Mouse (Mus musculus) urinary bladder, postnatal 36 days (tissue): ENCODE results near the gene Gpr18.

ENCODE experiments used
- DNase-seq, 2 experiments: peaks; one replicate each; pipeline ENCODE4 v3.0.0; 2022; ENCODE audit warnings: low spot score in 2 of 2, mixed read lengths in 1 of 2

Gpr18 gene

DNA sequence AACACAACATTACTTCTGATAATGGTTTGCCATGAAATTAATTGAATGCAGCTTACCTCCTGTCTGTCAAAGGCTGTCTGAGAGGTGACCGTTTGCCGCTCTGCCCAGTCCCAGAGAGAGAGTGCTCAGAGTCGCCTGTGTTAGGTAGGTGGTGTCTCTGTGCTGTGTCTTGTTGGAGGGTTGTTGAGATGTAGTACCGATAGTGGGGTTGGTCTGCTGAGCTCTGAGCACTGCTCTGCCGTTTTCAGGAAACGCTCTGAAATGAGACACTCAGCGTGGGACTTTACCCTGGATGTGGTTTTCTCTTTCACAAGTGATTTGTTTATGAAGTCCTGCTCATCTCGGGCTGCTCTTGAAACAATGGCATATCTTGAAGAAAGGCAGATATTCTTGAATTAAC lies at the start of gene Gpr18:
TSS of gene Gpr18 (minus strand) at position 161 of the 400 bp plus-strand sequence.
- DNase-seq = no peak

DNA sequence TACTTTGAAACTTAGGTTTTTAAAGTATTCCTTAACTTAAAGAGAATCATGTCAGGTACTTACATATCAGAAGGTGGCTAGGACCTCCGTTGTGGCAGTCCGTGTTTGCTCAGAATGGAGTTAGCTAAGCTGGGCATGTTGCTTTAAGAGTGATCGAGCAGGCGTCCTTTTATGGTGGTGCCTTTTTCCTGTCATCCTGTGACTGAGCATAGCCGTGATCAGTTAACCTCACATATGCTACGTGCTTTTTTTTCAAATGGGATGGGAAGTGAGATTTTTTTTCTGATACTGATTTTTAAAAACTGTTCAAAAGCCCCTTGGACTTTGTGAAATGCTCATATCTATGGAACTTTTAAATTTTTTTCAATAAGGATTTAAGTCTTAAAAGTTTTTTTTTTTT lies 49.4 kb upstream of the Gpr18 start, which contains the start of gene Gpr183:
TSS of gene Gpr183 (minus strand) at position 206 of the 400 bp plus-strand sequence.
- DNase-seq = no peak

GRCm38 (mm10) chr14:121963942-121964335 lies 48.4 kb upstream of the Gpr18 start:
- no peak for DNase-seq

- no peak for DNase-seq
These were observed 47.8 kb upstream of the Gpr18 start for GRCm38 (mm10) chr14:121963251-121963941.

DNA sequence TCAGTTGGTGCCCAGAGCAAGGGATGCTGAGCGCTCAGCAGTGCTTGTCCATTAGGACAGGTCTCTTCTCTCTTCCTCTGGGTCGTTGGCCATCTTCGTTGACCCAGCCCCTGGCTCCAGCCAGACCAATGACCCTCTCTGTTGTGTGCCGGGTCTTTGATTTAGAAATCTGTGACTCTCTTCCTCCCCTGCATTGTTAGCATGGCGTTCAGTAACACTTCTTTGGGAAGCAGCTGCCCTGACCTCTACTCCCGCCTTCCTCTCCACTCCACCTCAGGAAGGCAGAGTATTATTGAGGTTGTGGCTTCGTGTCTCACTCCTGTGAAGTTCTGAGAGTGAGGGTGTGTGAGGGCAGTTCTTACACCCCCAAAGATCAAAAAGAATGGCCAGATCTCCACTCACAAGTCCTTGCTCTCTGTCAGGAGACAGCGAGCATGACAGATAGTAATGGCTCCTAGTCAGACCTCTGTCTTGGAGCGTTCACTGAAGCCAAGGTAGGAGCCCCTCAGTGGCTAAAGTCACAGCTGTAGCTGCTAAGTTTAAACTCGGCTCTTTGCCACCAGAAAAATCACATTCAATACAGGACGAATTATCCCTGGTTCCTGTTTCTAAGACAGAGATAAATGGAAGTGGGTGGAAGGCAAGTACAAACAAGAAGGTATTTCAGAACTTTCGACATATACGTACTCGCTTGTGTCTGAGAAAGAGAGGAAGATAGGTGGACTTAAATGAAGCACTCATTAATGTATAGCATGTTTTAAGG lies 46.7 kb upstream of the Gpr18 start:
- no peak for DNase-seq

DNA sequence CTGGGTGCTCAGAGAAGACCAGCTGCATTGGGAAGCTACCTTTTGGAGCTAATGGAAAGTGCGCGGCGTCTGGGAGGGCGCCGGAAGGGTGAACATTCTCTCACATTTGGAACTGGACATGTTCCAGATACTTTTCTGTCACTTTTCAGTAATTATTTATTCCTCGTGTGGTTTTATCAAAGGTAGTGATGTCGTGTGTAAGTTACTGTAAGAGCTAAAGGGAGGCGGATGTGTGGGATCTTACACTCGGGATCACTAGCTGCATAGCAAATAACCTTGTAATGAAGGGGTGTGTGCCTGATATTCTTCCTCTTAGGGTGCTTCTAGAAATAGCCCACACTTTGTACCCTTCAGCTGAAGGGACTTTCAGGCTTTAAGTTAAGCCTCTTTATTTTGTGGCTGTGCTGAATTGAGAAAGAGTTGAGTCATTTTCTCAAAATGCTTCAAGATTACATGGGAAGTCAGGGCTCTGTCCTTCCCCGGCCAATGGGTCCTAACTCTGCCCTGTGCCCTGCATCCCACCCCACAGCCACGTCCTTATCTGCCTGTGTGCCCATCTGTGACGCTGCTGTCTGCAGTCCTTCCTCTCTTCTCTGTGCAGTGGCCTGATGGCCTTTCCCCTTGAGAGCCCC lies 46.0 kb upstream of the Gpr18 start:
- DNase-seq = no peak

DNA sequence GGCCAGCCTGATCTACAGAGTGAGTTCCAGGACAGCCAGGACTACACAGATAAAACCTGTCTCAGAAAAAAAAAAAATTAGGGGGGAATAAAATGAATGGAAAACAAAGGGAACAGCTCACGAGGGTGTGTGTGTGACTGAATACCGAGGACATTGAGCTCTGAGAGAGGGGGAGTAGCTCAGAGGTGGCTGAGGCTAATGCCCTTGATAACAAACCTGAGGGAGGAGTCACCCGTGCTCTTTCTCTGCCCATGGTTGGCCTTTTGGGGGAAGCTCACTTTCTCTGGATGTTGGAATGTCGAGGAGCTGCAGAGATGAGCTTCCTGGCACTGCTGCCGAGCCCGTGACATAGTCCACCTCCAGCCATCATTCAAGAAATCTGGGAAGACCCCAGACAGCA lies 45.4 kb upstream of the Gpr18 start:
- no peak for DNase-seq

DNA sequence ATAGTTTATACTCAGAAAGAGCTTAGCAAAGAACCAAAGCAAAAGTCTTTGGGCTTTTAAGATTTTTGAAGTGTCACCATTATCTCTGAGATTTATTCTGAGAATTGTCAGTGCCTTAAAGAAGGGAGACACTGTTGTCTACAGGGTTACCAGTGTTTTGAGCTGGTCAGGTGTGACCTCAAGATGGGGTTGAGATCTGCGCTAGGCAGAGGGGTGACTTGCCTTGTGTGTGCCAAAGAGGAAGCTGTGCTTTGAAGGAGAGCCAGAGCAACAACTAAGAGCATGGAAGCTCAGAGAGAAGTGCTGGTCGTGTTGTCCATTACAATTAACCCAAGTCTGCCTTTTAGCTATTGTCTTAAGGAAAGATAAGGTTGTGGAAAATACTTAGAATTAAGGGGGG lies 45.0 kb upstream of the Gpr18 start:
- DNase-seq = no peak

DNA sequence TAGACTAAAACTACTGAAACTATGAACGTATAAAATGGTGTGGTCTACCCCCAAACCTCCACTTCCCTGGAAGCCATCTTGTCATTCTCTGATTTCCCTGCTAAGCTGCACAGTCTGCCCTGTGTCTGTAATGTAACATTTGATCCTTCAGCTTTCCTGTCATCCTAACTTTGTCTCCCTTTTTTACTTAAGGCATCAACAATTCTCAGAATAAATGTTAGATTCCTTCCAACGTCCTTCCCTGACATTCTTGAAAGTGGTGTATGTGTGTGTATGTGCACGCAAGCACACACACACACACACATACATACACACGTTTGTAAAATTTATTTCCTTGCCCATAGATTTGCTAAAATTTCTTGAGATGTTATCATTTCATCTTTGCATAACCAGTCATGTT lies 44.5 kb upstream of the Gpr18 start:
- no peak for DNase-seq

DNA sequence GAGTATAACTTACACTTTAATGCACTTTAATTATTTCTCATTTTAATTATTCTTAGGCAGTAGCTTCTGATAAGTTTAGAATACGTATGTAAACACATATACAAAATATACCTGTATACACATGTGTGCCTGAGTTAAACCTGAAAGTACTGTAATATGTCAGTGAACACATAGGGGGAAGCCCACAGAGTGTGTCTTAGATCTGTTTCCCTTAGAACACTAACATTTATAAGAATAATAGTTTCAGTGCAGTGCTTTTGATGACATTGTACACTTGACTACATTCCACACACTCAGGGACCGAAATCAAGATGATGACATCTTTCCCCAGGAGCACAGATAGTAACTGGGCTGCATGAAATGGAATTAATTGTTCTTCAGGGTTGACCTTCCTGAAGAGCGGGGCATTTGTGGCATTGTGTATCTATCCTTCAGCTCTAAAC lies 44.0 kb upstream of the Gpr18 start:
- no peak for DNase-seq

DNA sequence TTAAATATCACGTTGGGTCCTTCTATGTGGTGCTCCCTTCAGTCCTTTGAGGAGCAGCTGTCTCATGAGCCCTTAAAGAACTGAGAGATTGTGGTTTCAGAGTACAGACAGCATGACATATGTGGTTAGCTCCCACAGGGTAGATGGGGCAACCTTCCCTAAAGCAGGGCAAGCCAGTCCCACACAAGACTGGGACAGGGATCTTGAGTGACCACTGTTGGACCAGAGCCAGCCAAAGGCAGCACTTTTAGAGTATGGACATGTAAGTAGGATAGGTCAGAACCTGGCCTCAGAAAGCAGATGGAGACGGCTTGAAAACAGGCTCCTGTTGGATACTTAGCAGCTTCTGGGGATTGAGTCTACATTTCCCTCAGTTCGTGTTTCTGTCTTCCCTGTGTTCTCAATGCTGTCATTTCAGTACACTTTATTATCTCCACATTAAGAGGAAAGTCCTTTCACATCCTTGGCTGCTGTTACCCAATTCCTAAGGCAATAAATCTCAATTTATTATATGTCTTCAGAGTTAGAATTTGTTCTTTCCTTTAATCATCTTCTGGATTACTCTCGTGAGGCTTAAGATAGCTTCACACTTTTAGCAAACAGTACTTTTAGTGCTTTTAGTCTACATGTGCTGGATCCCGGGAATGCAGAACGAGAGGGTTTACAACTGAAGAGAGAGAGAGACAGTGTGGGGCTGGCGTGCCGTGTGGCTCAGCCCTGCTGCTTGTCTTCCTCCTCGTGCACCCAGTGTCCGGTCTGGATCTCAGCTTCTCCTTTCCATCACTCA lies 43.4 kb upstream of the Gpr18 start:
- no peak for DNase-seq

GRCm38 (mm10) chr14:121958041-121958750 lies 42.6 kb upstream of the Gpr18 start:
- DNase-seq = no peak

DNA sequence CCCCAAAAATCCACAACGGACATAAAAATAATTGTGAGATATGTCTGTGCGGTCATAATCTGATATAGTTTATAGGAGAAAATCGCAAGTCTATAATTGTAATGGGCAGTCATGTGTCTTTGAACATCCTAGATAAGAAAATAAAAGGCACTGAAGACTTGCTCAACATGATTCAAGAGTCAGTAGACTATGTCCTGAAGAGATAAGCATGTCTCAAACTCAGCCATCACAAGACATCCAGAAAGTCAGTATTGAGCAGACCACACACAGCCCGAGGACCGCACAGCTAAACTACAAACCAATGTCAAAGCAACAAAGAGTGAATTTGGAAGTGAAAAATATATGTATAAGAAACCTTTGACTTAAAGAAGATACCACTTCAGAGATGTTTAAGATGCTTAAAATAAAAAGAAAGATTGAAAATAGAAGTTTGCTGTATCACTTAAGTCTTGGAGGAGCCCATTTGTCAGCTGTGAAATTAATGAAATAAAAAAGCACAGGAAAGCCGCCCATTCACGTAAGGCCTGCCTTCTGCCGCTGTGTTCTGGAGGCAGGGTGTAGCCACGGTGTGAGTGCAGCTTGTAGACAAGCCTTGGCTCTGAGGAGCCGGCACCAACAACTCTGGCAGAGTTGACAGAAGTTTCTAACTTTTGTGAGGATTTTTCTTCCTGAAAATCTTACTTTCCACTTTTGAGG lies 41.7 kb upstream of the Gpr18 start:
- DNase-seq = no peak

DNA sequence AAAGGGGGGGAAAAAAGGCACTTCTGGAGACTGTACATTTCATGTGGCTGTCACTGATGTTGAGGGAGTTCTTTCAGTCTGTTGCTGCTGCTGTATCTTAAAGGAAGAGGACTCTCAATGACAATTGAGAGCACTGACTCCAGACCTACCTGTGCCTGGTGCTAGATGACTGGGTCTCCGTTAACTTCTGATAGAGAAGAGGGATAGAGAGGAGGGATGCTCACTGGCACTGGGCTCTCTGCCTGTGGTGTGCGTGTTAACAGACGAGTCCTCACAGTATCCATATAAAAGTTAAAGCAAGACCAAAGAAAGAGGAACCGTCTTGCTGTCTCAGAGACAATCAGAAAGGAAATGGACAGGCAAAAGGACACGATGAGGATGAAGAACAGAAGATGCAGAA lies 40.7 kb upstream of the Gpr18 start:
- DNase-seq = no peak

GRCm38 (mm10) chr14:121955176-121955795 lies 39.7 kb upstream of the Gpr18 start:
- no peak for DNase-seq

GRCm38 (mm10) chr14:121954608-121955007 lies 39.0 kb upstream of the Gpr18 start:
- no peak for DNase-seq

- no peak for DNase-seq
These were observed 38.5 kb upstream of the Gpr18 start for GRCm38 (mm10) chr14:121954129-121954528.

DNA sequence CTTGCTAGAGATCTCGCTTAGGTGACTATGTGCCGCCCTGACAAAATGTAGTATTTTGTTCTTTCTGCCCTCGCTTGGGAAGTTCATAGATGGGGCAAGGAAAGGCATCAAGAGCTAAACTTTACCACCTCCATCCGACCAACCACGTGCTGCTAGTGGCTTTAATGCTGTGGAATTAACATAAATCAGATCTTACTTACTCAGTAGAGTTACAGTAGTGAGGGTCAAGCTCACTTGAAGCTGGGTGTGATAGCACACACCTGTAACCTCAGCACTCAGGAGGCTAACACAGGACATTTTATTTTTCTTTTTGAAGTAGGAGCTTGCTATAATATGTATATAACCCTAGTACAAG lies 36.4 kb upstream of the Gpr18 start:
- no peak for DNase-seq

GRCm38 (mm10) chr14:121951399-121952045 lies 35.9 kb upstream of the Gpr18 start:
- no peak for DNase-seq

DNA sequence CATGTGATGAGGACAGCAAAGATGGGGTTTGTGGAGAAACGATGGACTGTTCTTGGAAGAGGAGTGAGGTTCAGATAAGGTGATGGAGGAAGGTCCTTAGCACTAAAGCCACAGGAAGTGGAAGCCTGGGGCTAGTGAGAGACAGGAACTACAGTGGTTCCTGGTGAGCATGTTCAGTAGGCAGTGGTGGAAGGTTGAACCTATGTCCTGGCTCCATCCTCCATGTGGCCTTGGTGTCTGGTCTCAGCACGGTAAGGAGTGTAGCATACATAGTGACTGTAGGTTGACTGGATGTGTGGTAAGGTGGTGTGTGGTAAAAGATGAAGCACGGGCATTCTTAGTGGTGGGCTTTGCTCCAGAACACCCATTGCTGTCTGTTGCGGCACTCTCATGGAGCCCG lies 34.3 kb upstream of the Gpr18 start:
- no peak for DNase-seq
